Mouse (Mus musculus) neural tube, embryonic 14.5 days (tissue): ENCODE measurements at regions not wholly inside any gene's neighbourhood (a gene's known extent, or its start where the extent isn't known, plus 50 kb on each side); places are given as distances from the start of the nearest gene placed in this dataset.
A peak's percentile ranks its signal among the peaks of the same experiment; 100 is the strongest.

ENCODE experiments used
- ATAC-seq: fragments of 200-750 bp; cut with Nextera tagmentation; 2 replicates; pipeline ENCODE4 v1.8.0; 2017; ENCODE audit warnings: low read depth, mild to moderate bottlenecking, moderate TSS enrichment, moderate library complexity
- H3K27ac ChIP-seq: fragments of 300-500 bp; sonication (generic); 2 replicates; pipeline ENCODE4 v1.5.1; 2014; ENCODE audit warnings: low read depth, mild to moderate bottlenecking, control low read depth, low read length, moderate library complexity, mixed read lengths
- H3K27me3 ChIP-seq: fragments of 300-500 bp; sonication (generic); 2 replicates; pipeline ENCODE4 v1.6.1; 2014; ENCODE audit warnings: low read length; ENCODE audit not compliant: control insufficient read depth, insufficient read depth
- H3K36me3 ChIP-seq: fragments of 300-500 bp; sonication (generic); 2 replicates; pipeline ENCODE4 v1.6.1; 2014; ENCODE audit warnings: low read length, mixed read lengths; ENCODE audit not compliant: control insufficient read depth, insufficient read depth
- H3K4me1 ChIP-seq: fragments of 300-500 bp; sonication (generic); 2 replicates; pipeline ENCODE4 v1.6.1; 2014; ENCODE audit warnings: low read length; ENCODE audit not compliant: control insufficient read depth, insufficient read depth
- H3K4me2 ChIP-seq: fragments of 300-500 bp; sonication (generic); 2 replicates; pipeline ENCODE4 v1.6.1; 2014; ENCODE audit warnings: mild to moderate bottlenecking, low read depth, low read length, control low read depth
- H3K4me3 ChIP-seq: fragments of 300-500 bp; sonication (generic); 2 replicates; pipeline ENCODE4 v1.5.1; 2014; ENCODE audit warnings: low read depth, low read length, control low read depth, mixed read lengths
- H3K9ac ChIP-seq: fragments of 300-500 bp; sonication (generic); replicated peaks from 2 replicates; pipeline ENCODE4 v1.6.1; 2014; ENCODE audit warnings: low read depth, mild to moderate bottlenecking, control low read depth, low read length, mixed read lengths
- H3K9me3 ChIP-seq: fragments of 300-500 bp; sonication (generic); 2 replicates; pipeline ENCODE4 v1.6.1; 2016; ENCODE audit warnings: low read length; ENCODE audit not compliant: control insufficient read depth
- WGBS: fragments of 180-500 bp; shearing (Covaris S2); extraction: QIAGEN DNeasy Blood & Tissue Kit; methylation state at CpG from one replicate; pipeline ENCODE4 v1.1.7; 2014; 5-methylcytosine and 5-hydroxymethylcytosine counted together

GRCm38 (mm10) chr5:5956716-5957115 is 207.6 kb upstream of the Steap1 start:
- H3K4me3 ChIP-seq = no peak overlapping the region
- H3K4me2 ChIP-seq = no peak overlapping the region
- no peaks in the 10 kb centered on the region for H3K36me3 ChIP-seq
- ATAC-seq = no peak
- H3K9me3 ChIP-seq = no peaks in the 10 kb centered on the region
- no peaks in the 10 kb centered on the region for H3K27me3 ChIP-seq
- WGBS = 84% methylated on average over 2 of the region's 2 CpGs
- no peak overlapping the region for H3K27ac ChIP-seq
- no peak overlapping the region for H3K9ac ChIP-seq
- H3K4me1 ChIP-seq = no peaks in the 10 kb centered on the region

- WGBS = 84% methylated on average over 2 of the region's 2 CpGs
- ATAC-seq = no peak
- no peaks in the 10 kb centered on the region for H3K36me3 ChIP-seq
These were observed 206.7 kb upstream of the Steap1 start for GRCm38 (mm10) chr5:5955783-5956182.

GRCm38 (mm10) chr5:5925796-5926195 is 176.7 kb upstream of the Steap1 start:
- H3K36me3 ChIP-seq = no peaks in the 10 kb centered on the region
- ATAC-seq = no peak
- H3K27ac ChIP-seq = no peak overlapping the region
- no peaks in the 10 kb centered on the region for H3K27me3 ChIP-seq
- H3K9ac ChIP-seq = no peak overlapping the region
- no peaks in the 10 kb centered on the region for H3K9me3 ChIP-seq
- 81% methylated on average over 3 of the region's 3 CpGs for WGBS
- no peak overlapping the region for H3K4me2 ChIP-seq
- no peak overlapping the region for H3K4me3 ChIP-seq
- no peaks in the 10 kb centered on the region for H3K4me1 ChIP-seq

More at GRCm38 (mm10) chr5:5955783-5956182, 206.7 kb upstream of the Steap1 start:
- H3K27ac ChIP-seq = no peak overlapping the region
- no peaks in the 10 kb centered on the region for H3K4me1 ChIP-seq
- H3K4me3 ChIP-seq = no peak overlapping the region
- H3K9ac ChIP-seq = no peak overlapping the region
- H3K27me3 ChIP-seq = no peaks in the 10 kb centered on the region
- H3K4me2 ChIP-seq = no peak overlapping the region
- H3K9me3 ChIP-seq = no peaks in the 10 kb centered on the region

- Histone ChIP-seq H3K9me3 (no peaks in the 10 kb centered on the region), H3K4me1 (no peaks in the 10 kb centered on the region), H3K9ac (no peak overlapping the region), H3K4me3 (no peak overlapping the region), H3K27ac (no peak overlapping the region), H3K27me3 (no peaks in the 10 kb centered on the region), H3K4me2 (no peak overlapping the region), H3K36me3 (no peaks in the 10 kb centered on the region)
- 34% methylated on average over 1 of the region's 1 CpGs for WGBS
- ATAC-seq = no peak
These were observed 167.3 kb upstream of the Steap1 start for GRCm38 (mm10) chr5:5916427-5916826.

- 84% methylated on average over 2 of the region's 2 CpGs for WGBS
- no peaks in the 10 kb centered on the region for H3K36me3 ChIP-seq
These were observed 140.2 kb upstream of the Steap1 start for GRCm38 (mm10) chr5:5889376-5889775.

GRCm38 (mm10) chr5:5873425-5873824 is 124.3 kb upstream of the Steap1 start:
- no peak overlapping the region for H3K4me2 ChIP-seq
- WGBS = 92% methylated on average over 5 of the region's 5 CpGs
- no peak overlapping the region for H3K4me3 ChIP-seq

More at GRCm38 (mm10) chr5:5889376-5889775, 140.2 kb upstream of the Steap1 start:
- Histone ChIP-seq H3K9me3 (no peaks in the 10 kb centered on the region), H3K4me1 (no peaks in the 10 kb centered on the region), H3K4me2 (no peak overlapping the region), H3K4me3 (no peak overlapping the region), H3K27me3 (no peaks in the 10 kb centered on the region), H3K9ac (no peak overlapping the region), H3K27ac (no peak overlapping the region)
- no peak for ATAC-seq

GRCm38 (mm10) chr5:5856146-5856724 is 107.1 kb upstream of the Steap1 start:
- Histone ChIP-seq H3K9ac (no peak overlapping the region), H3K27ac (no peak overlapping the region), H3K27me3 (no peaks in the 10 kb centered on the region), H3K9me3 (no peaks in the 10 kb centered on the region), H3K4me1 (no peaks in the 10 kb centered on the region), H3K4me2 (no peak overlapping the region), H3K4me3 (no peak overlapping the region), H3K36me3 (no peaks in the 10 kb centered on the region)
- no peak for ATAC-seq
- 53% methylated on average over 12 of the region's 12 CpGs for WGBS

More at GRCm38 (mm10) chr5:5873425-5873824, 124.3 kb upstream of the Steap1 start:
- no peak for ATAC-seq
- Histone ChIP-seq H3K36me3 (no peaks in the 10 kb centered on the region), H3K4me1 (no peaks in the 10 kb centered on the region), H3K27ac (no peak overlapping the region), H3K27me3 (no peaks in the 10 kb centered on the region), H3K9ac (no peak overlapping the region), H3K9me3 (no peaks in the 10 kb centered on the region)

- Histone ChIP-seq H3K4me1 (no peaks in the 10 kb centered on the region), H3K27ac (no peak overlapping the region), H3K36me3 (no peaks in the 10 kb centered on the region), H3K27me3 (no peaks in the 10 kb centered on the region), H3K9ac (no peak overlapping the region), H3K4me2 (no peak overlapping the region), H3K4me3 (no peak overlapping the region), H3K9me3 (no peaks in the 10 kb centered on the region)
- WGBS = 54% methylated on average over 9 of the region's 9 CpGs
- ATAC-seq = peak; percentile 81
These were observed 96.8 kb upstream of the Steap1 start for GRCm38 (mm10) chr5:5845805-5846496.

- Histone ChIP-seq H3K36me3 (no peaks in the 10 kb centered on the region), H3K9ac (no peak overlapping the region), H3K4me2 (no peak overlapping the region), H3K4me1 (no peaks in the 10 kb centered on the region), H3K9me3 (no peaks in the 10 kb centered on the region), H3K4me3 (no peak overlapping the region), H3K27me3 (no peaks in the 10 kb centered on the region), H3K27ac (no peak overlapping the region)
- no peak for ATAC-seq
- 85% methylated on average over 3 of the region's 3 CpGs for WGBS
These were observed 95.2 kb upstream of the Steap1 start for GRCm38 (mm10) chr5:5844312-5844711.
